Comparison of ENCODE assay signal across 8 mouse cellular contexts in the genomic region with DNA sequence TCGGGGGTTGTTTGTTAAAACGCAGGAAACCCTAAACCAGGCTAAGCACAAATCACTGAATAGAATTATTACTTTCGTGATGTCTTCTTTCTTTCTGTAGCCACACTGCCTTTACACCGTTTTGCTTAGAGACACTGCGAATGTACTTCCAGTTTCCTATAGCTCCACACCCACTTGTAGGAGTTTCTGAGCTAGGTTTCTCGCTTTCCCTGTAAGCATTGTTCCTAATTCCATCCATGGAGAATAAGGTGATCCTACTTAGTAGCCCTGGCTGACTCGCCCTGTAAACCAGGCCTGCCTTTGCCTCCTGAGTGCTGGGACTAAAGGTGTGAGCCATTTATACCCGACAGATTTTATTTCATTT. TPM values are rescaled to one million over a fixed set of nuclear protein-coding genes. Genes with fewer than 3 reads are reported as not detected.
DNase-seq lines count a peak whose midpoint lies in the region; ATAC-seq and TF ChIP-seq lines count a peak whose summit lies in the region.

No protein-coding gene starts in this region.

- no peak for ATAC-seq in heart, embryonic 13.5 days (ENCODE audit: extremely low read depth, insufficient number of reproducible peaks, low FRiP score, low TSS enrichment)
- ATAC-seq in G1E (ENCODE audit: extremely low read depth, insufficient number of reproducible peaks, low FRiP score, poor library complexity, severe bottlenecking) = no peak
- peak; percentile 17; the same call in 1 of the 2 replicates for ATAC-seq in granulocyte monocyte progenitor cell, adult 5-6 weeks (replicated peaks; ENCODE audit: poor library complexity, severe bottlenecking)
- ATAC-seq in cerebellum, adult (ENCODE audit: insufficient number of reproducible peaks, low FRiP score, low TSS enrichment) = no peak

- no peaks in the 10 kb centered on the region for H3K36me3 ChIP-seq in heart, embryonic 13.5 days
- H3K36me3 ChIP-seq in G1E (replicated peaks) (no peaks in the 10 kb centered on the region), macrophage (ENCODE audit: inconsistent target) (no peaks in the 10 kb centered on the region)

- H3K9ac ChIP-seq in heart, embryonic 13.5 days = peak overlapping the region; percentile 69

- H3K4me1 ChIP-seq in heart, embryonic 13.5 days = no peaks in the 10 kb centered on the region
- H3K4me1 ChIP-seq in G1E (ENCODE audit: insufficient read depth, low read depth, low read length) = peaks cover 6% of the 10 kb centered on the region; the same call in 1 of the 2 replicates

- peak overlapping the region; percentile 73 for H3K4me2 ChIP-seq in heart, embryonic 13.5 days

- H3K27ac ChIP-seq in heart, embryonic 13.5 days (replicated peaks) = peak overlapping the region; percentile 54
- H3K27ac ChIP-seq in macrophage = no peak overlapping the region; the same call in 1 of the 2 replicates

- WGBS in heart, embryonic 13.5 days = 14% methylated on average over 8 of the region's 8 CpGs
- 45% methylated on average over 5 of the region's 8 CpGs for WGBS in macrophage (ENCODE audit: missing documents)

- no peaks in the 10 kb centered on the region for H3K9me3 ChIP-seq in heart, embryonic 13.5 days
- no peaks in the 10 kb centered on the region for H3K9me3 ChIP-seq in G1E (replicated peaks)

- TF ChIP-seq CTCF in G1E (IDR thresholded peaks at IDR 0.05; ENCODE audit: low read depth, low read length) = no peak

- no peak for DNase-seq in heart, postnatal 10 days
- no peak for DNase-seq in G1E (ENCODE audit: low spot score)
- no peak for DNase-seq in cerebellum, adult 9-10 months
- no peak for DNase-seq in left cerebral cortex, adult 9 months (ENCODE audit: low spot score in 2 of 2)

- H3K27me3 ChIP-seq in heart, embryonic 13.5 days (replicated peaks) = peaks cover 44% of the 10 kb centered on the region
- no peaks in the 10 kb centered on the region for H3K27me3 ChIP-seq in G1E (ENCODE audit: insufficient read depth, low read length)

- intact Hi-C loops in heart, postnatal 10 days (cut with DNase I) = no loop called here

- peak overlapping the region; percentile 63 for H3K4me3 ChIP-seq in heart, embryonic 13.5 days
- H3K4me3 ChIP-seq in G1E (ENCODE audit: low read depth, low read length) (peak overlapping the region; percentile 72; the same call in 1 of the 2 replicates), macrophage (ENCODE audit: inconsistent target) (peak overlapping the region; percentile 65; the same call in 1 of the 2 replicates)

- peaks cover 27% of the 10 kb centered on the region; the same call in 1 of the 2 replicates for H3K79me2 ChIP-seq in macrophage (ENCODE audit: inconsistent target)

RNA-seq across cellular contexts. Expression of a gene that starts 0.4 kb away (rescaled TPM):
- polyA plus RNA-seq in heart, embryonic 13.5 days (2015; fragmentation: Nextera tagmentation; extraction: Ambion mirVana) = 7.2 and 8.1 TPM in 2 replicates
- 1 to 10 TPM; 3.1 to 3.6 TPM for total RNA-seq in heart, postnatal 10 days (2021)
- total RNA-seq in G1E (2014; fragmentation: Nextera tagmentation) (38.4 and 39.6 TPM in 2 replicates), G1E (2017) (2.1 and 2.7 TPM in 2 replicates)
- polyA plus RNA-seq in G1E (2012) (0.21 and 0.58 TPM in 2 replicates), macrophage (2018) (5.3 to 7.0 TPM (median 6.9 TPM) in 3 replicates)
- 17.0 and 17.1 TPM in 2 replicates for total RNA-seq in granulocyte monocyte progenitor cell, adult 5-6 weeks (2014; fragmentation: Nextera tagmentation)
- 2.3 and 5.0 TPM in 2 replicates for total RNA-seq in granulocyte monocyte progenitor cell, adult 5-6 weeks (2017)
- total RNA-seq in macrophage (2018; cell fraction: chromatin; rRNA removed) = 10 to 100 TPM in 13 of 26 experiments, 1 to 10 TPM in 12, under 1 TPM in 1; 0.86 to 37.8 (median 10.8) TPM
- total RNA-seq in macrophage (2018; cell fraction: cytosol; rRNA removed) = 10 to 100 TPM in 5 of 26 experiments, 1 to 10 TPM in 21; 4.1 to 10.4 (median 8.0) TPM
- 10 to 100 TPM in 18 of 26 experiments, 1 to 10 TPM in 8; 4.1 to 39.7 (median 13.1) TPM for total RNA-seq in macrophage (2018; cell fraction: nucleus; rRNA removed)

RNA-seq across cellular contexts. Expression of a gene that starts 14.6 kb away (rescaled TPM):
- 17.1 and 18.2 TPM in 2 replicates for polyA plus RNA-seq in heart, embryonic 13.5 days (2015; fragmentation: Nextera tagmentation; extraction: Ambion mirVana)
- 10 to 100 TPM; 12.6 to 14.2 TPM for total RNA-seq in heart, postnatal 10 days (2021)
- 19.2 and 20.2 TPM in 2 replicates for total RNA-seq in G1E (2014; fragmentation: Nextera tagmentation)
- 18.3 and 22.4 TPM in 2 replicates for total RNA-seq in G1E (2017)
- polyA plus RNA-seq in G1E (2012) = 8.1 and 8.7 TPM in 2 replicates
- 10.9 and 11.2 TPM in 2 replicates for total RNA-seq in granulocyte monocyte progenitor cell, adult 5-6 weeks (2014; fragmentation: Nextera tagmentation)
- total RNA-seq in granulocyte monocyte progenitor cell, adult 5-6 weeks (2017) = 19.4 and 21.4 TPM in 2 replicates
- total RNA-seq in macrophage (2018; cell fraction: chromatin; rRNA removed) = 100 to 1,000 TPM in 2 of 26 experiments, 10 to 100 TPM in 24; 21.5 to 115 (median 62.3) TPM
- 10 to 100 TPM in 22 of 26 experiments, 1 to 10 TPM in 4; 7.4 to 21.0 (median 13.5) TPM for total RNA-seq in macrophage (2018; cell fraction: cytosol; rRNA removed)
- total RNA-seq in macrophage (2018; cell fraction: nucleus; rRNA removed) = 100 to 1,000 TPM in 3 of 26 experiments, 10 to 100 TPM in 23; 31.6 to 159 (median 64.4) TPM
- 17.5 to 50.8 TPM (median 26.1 TPM) in 3 replicates for polyA plus RNA-seq in macrophage (2018)

RNA-seq across cellular contexts. Expression of a gene that starts 40.8 kb away (rescaled TPM):
- polyA plus RNA-seq in heart, embryonic 13.5 days (2015; fragmentation: Nextera tagmentation; extraction: Ambion mirVana) = 2.2 and 2.8 TPM in 2 replicates
- total RNA-seq in heart, postnatal 10 days (2021) = 1 to 10 TPM; 2.3 to 2.4 TPM
- not detected in 2 replicates for total RNA-seq in G1E (2014; fragmentation: Nextera tagmentation)
- total RNA-seq in G1E (2017) = under 0.01 and 0.05 TPM in 2 replicates
- not detected in 2 replicates for polyA plus RNA-seq in G1E (2012)
- total RNA-seq in granulocyte monocyte progenitor cell, adult 5-6 weeks (2014; fragmentation: Nextera tagmentation) = not detected in 2 replicates
- not detected in 2 replicates for total RNA-seq in granulocyte monocyte progenitor cell, adult 5-6 weeks (2017)
- under 1 TPM in 1 of 26 experiments, not detected in 25; 0.16 TPM for total RNA-seq in macrophage (2018; cell fraction: chromatin; rRNA removed)
- total RNA-seq in macrophage (2018; cell fraction: cytosol; rRNA removed) = not detected
- not detected for total RNA-seq in macrophage (2018; cell fraction: nucleus; rRNA removed)
- polyA plus RNA-seq in macrophage (2018) = not detected in 3 replicates
